Mouse (Mus musculus): ENCODE results near the gene Tpp1.
"Not testable (repeated sequence)": the region's sequence is repeated elsewhere in the genome, so short reads cannot be mapped to it uniquely, and the experiment has no call there.

- not testable (repeated sequence) for TF ChIP-seq CTCF, EP300 (IDR thresholded peaks at IDR 0.05; ENCODE audit: low read depth)
Observed at GRCm38 (mm10) chr7:105735464-105735863, 16.6 kb downstream of the Tpp1 start.
